Mouse (Mus musculus): ENCODE data around the gene Atg16l2. TPM values are rescaled to one million over a fixed set of nuclear protein-coding genes. Genes with fewer than 3 reads are reported as not detected.

Gene Atg16l2
- total and polyA plus RNA-seq, 3 experiments = 7.9 to 8.8 TPM; not detected in 1

DNA sequence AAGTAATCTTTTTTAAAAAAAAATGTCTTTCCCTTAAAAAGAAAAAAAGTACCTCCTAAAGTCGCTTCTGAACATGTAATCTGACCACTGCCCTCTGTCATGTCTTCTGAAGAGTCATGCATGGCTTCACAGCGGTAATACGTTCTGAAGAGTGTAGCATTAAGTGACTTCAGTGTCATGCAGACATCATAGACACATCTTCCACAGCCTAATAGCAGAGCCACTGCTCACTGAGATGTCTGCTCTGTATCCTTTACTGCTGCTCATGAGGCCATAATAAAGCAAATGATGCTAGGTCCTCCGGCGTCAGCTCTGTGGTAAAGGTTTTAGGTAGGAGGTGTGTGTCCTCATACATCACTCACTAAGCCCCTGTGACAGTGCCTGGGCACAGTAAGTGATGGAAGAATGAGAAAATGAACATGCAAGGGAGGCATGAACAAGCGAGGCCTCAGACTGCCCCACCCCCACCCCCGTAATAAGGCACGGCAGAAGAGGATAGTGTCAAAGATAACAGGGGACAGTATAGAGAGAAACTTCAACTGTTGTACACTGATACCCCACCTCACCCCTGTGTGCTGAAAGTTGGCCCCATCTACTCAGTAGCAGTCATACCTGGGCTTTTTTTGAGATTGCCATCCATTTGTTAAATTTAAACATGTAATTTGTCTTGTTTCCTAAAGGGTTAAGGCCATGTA is 29.4 kb downstream of the Atg16l2 start:
- H3K27me3 ChIP-seq (ENCODE audit: control insufficient read depth in 1 of 2, insufficient read depth in 2 of 2, low read length in 2 of 2) = no peaks in the 10 kb centered on the region
- no peaks in the 10 kb centered on the region for H3K4me1 ChIP-seq (ENCODE audit: control insufficient read depth in 1 of 2, insufficient read depth in 2 of 2, low read length in 2 of 2)
- H3K4me3 ChIP-seq (ENCODE audit: control insufficient read depth in 1 of 2, insufficient read depth in 1 of 2, low read depth in 2 of 2, low read length in 2 of 2) = no peak overlapping the region
- no peaks in the 10 kb centered on the region for H3K79me2 ChIP-seq (ENCODE audit: control insufficient read depth, insufficient read depth, low read length, poor library complexity)
- H3K9me3 ChIP-seq (replicated peaks; ENCODE audit: insufficient read depth, low read length) = no peaks in the 10 kb centered on the region
- no peak overlapping the region for H3K9ac ChIP-seq (ENCODE audit: control insufficient read depth, low read depth, low read length, poor library complexity, severe bottlenecking)
- no peak for DNase-seq (ENCODE audit: low read depth, low spot score)
- H3K27ac ChIP-seq (ENCODE audit: control insufficient read depth, low read depth, low read length) = no peak overlapping the region
- TF ChIP-seq JUND (IDR thresholded peaks at IDR 0.05; ENCODE audit: low read depth, low read length) (no peak), GABPA (IDR thresholded peaks at IDR 0.05; ENCODE audit: low read depth, low read length) (no peak), TBP (IDR thresholded peaks at IDR 0.05; ENCODE audit: low read depth, low read length) (no peak), KAT2A (conservative IDR thresholded peaks at IDR 0.05; ENCODE audit: low read depth, low read length) (no peak), MAZ (IDR thresholded peaks at IDR 0.05; ENCODE audit: low read depth, low read length) (no peak), MAFK (IDR thresholded peaks at IDR 0.05; ENCODE audit: borderline replicate concordance, low read depth, low read length) (no peak), HCFC1 (IDR thresholded peaks at IDR 0.05; ENCODE audit: low read depth, low read length) (no peak), POLR2A (IDR thresholded peaks at IDR 0.05; ENCODE audit: control insufficient read depth in 1 of 2, insufficient read depth in 1 of 2, low read depth in 1 of 2, low read length in 2 of 2, poor library complexity in 1 of 2) (no peak), ZMIZ1 (IDR thresholded peaks at IDR 0.05; ENCODE audit: low read depth, low read length) (no peak), E2F4 (IDR thresholded peaks at IDR 0.05; ENCODE audit: borderline replicate concordance, low read depth, low read length) (no peak), USF1 (IDR thresholded peaks at IDR 0.05; ENCODE audit: low read depth, low read length) (no peak)
- H3K36me3 ChIP-seq (ENCODE audit: control insufficient read depth in 1 of 2, insufficient read depth in 2 of 2, low read length in 2 of 2) = peaks cover 2 to 3% of the 10 kb centered on the region in 2 experiments; a peak in 3 of 4 replicates

DNA sequence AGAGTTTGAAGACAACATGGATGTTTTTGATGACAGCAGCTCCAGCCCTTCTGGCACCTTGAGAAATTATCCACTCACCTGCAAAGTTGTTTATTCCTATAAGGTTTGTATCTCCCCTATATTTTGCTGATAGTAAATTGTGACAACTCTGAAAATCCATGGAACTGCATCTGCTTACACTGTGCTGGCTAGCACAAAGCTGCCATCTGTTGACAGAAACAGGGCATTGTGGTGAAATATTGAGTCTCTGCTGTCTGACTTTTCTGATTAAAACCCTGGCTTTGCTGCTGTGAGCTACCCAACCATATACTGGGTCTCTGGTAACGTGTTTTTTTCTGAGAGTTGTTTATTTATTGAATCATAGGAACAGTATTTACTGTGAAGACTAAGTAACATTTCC is 30.4 kb downstream of the Atg16l2 start:
- peaks cover 2 to 8% of the 10 kb centered on the region in 2 experiments; a peak in 3 of 4 replicates for H3K36me3 ChIP-seq (ENCODE audit: control insufficient read depth in 1 of 2, insufficient read depth in 2 of 2, low read length in 2 of 2)

More for the DNA sequence above, 30.4 kb downstream of the Atg16l2 start:
- H3K79me2 ChIP-seq (ENCODE audit: control insufficient read depth, insufficient read depth, low read length, poor library complexity) = no peaks in the 10 kb centered on the region
- DNase-seq (ENCODE audit: low read depth, low spot score) = no peak
- H3K4me1 ChIP-seq (ENCODE audit: control insufficient read depth in 1 of 2, insufficient read depth in 2 of 2, low read length in 2 of 2) = no peaks in the 10 kb centered on the region
- no peak overlapping the region for H3K27ac ChIP-seq (ENCODE audit: control insufficient read depth, low read depth, low read length)
- H3K9ac ChIP-seq (ENCODE audit: control insufficient read depth, low read depth, low read length, poor library complexity, severe bottlenecking) = no peak overlapping the region
- TF ChIP-seq RAD21 (IDR thresholded peaks at IDR 0.05; ENCODE audit: low read depth, low read length) = peak; percentile 17
- no peak for TF ChIP-seq MAZ (IDR thresholded peaks at IDR 0.05; ENCODE audit: low read depth, low read length)
- peak in 1 of 3 experiments; percentile 34; a peak in 2 of 6 replicates for TF ChIP-seq CTCF (IDR thresholded peaks at IDR 0.05 in 2 of 3, conservative IDR thresholded peaks at IDR 0.05 in 1 of 3; ENCODE audit: control insufficient read depth in 1 of 3, insufficient read depth in 1 of 3, low read depth in 2 of 3, low read length in 3 of 3, poor library complexity in 1 of 3, severe bottlenecking in 1 of 3)
- TF ChIP-seq SMC3 (IDR thresholded peaks at IDR 0.05; ENCODE audit: low read depth, low read length) = peak; percentile 31; the same call in 1 of the 2 replicates
- no peak overlapping the region for H3K4me3 ChIP-seq (ENCODE audit: control insufficient read depth in 1 of 2, insufficient read depth in 1 of 2, low read depth in 2 of 2, low read length in 2 of 2)
- H3K27me3 ChIP-seq (ENCODE audit: control insufficient read depth in 1 of 2, insufficient read depth in 2 of 2, low read length in 2 of 2) = no peaks in the 10 kb centered on the region
- no peaks in the 10 kb centered on the region for H3K9me3 ChIP-seq (replicated peaks; ENCODE audit: insufficient read depth, low read length)
